Comparison of ENCODE assay signal across 15 mouse cellular contexts in the genomic region with DNA sequence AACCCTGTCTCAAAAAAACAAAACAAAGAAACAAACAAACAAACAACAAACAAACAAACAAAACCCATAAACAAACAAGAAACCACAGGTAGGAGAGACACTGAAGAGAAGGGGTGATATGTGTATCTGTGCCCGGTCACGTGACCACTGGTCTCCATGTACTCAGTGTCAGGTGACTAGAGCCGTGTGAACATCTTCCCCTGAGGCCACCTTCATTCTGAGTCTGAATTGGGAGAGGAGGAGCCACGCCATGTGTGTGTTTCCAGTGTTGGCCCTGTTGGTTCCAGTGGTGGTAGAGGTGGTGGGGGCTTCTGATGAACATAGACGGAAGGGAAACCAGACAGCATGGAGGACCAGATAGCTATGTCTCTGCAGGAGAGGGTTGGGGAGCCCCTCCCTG.
"Had no signal": no experiment of that assay in that cellular context is flagged by ENCODE, and none has a peak within 500 bp of the region (broad histone marks: within the 10 kb centered on the region; RNA-seq: fewer than 3 reads in every experiment).

No protein-coding gene starts in this region.

- H3K4me3 ChIP-seq: neural tube, embryonic 13.5 days; neural tube, embryonic 15.5 days; stomach, embryonic 15.5 days had no signal

- H3K27ac ChIP-seq: neural tube, embryonic 13.5 days; neural tube, embryonic 15.5 days; stomach, embryonic 15.5 days; stomach, postnatal 0 days had no signal

- H3K9ac ChIP-seq: neural tube, embryonic 13.5 days; neural tube, embryonic 15.5 days; stomach, embryonic 15.5 days had no signal

- H3K4me1 ChIP-seq: stomach, embryonic 15.5 days had no signal

- H3K36me3 ChIP-seq: neural tube, embryonic 13.5 days; neural tube, embryonic 15.5 days; stomach, embryonic 15.5 days had no signal

- H3K4me2 ChIP-seq: neural tube, embryonic 13.5 days; neural tube, embryonic 15.5 days; stomach, embryonic 15.5 days had no signal

- H3K27me3 ChIP-seq: neural tube, embryonic 13.5 days; neural tube, embryonic 15.5 days; stomach, embryonic 15.5 days had no signal

- DNase-seq: retina, postnatal 1 day; right cerebral cortex, adult 18-20 months; right cerebral cortex, postnatal 14 days; right cerebral cortex, postnatal 25 days; right cerebral cortex, postnatal 4 days; spleen, adult 18-20 months; thymus, adult 2 months; thymus, postnatal 14 days; thymus, postnatal 25 days; thymus, postnatal 36 days; thymus, postnatal 4 days had no signal

- H3K9me3 ChIP-seq: neural tube, embryonic 15.5 days; stomach, embryonic 15.5 days had no signal
